Mouse (Mus musculus): ENCODE data around the gene Mcoln2. TPM values are rescaled to one million over a fixed set of nuclear protein-coding genes. Genes with fewer than 3 reads are reported as not detected.

Gene Mcoln2
- polyA plus RNA-seq, 1 experiment = not detected

DNA sequence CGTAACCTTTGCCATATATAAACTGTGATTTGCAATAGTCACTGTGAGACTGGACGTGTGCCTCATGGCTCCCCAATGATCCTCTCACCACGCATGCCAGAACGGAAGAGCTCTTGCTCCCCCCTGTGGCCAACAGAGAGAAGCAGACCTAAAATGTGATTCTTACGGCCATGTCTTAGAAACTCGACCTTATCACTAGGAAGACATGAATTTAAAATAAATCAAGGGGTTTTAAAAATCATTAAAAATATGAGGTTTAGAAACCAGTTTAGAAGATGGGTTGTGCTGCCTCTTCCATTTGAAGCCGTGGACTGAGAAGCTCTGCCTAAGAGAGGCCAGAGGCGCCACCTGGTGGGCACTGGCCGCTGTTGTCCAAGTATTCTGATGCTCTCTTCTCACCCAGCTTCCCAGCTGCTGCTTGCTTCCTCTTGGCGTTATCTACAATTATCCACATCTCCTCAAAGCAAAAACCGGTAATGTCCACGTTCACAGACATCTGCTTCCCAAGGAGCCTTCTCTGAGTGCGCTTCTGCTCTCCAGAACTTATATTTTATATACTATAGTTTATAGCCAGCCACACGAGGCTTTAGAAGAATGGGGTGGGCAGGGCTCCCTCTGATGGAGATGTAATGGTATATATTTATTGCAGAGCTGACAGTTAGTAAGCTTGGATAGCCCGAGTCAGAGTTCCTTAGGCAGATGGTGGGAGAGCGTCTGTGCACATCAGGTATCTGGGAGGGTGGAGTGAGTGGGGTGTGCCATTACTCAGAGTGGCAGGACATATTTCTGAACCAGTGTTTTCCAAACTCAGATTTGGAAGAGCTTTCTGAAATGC, 28.3 kb downstream of the Mcoln2 start:
- Histone ChIP-seq H3K4me2 (ENCODE audit: low read depth) (peak overlapping the region; percentile 77), H3K4me3 (peak overlapping the region; percentile 0), H3K27me3 (ENCODE audit: control insufficient read depth, insufficient read depth, insufficient read length) (no peaks in the 10 kb centered on the region), H3ac (ENCODE audit: control insufficient read depth, insufficient read length) (no peak overlapping the region), H3K79me2 (ENCODE audit: control insufficient read depth, insufficient read depth) (no peaks in the 10 kb centered on the region), H3K36me3 (ENCODE audit: control insufficient read depth, insufficient read depth) (no peaks in the 10 kb centered on the region)
- no peak for TF ChIP-seq TCF12 (IDR thresholded peaks at IDR 0.05; ENCODE audit: insufficient read depth, poor library complexity, severe bottlenecking)
- TF ChIP-seq REST (IDR thresholded peaks at IDR 0.05; ENCODE audit: insufficient read depth, insufficient read length) = no peak
- no peak for TF ChIP-seq USF1 (IDR thresholded peaks at IDR 0.05; ENCODE audit: low read depth)
- TF ChIP-seq SRF (IDR thresholded peaks at IDR 0.05; ENCODE audit: control insufficient read depth, insufficient read length, low read depth) = no peak
- TF ChIP-seq TCF3 (IDR thresholded peaks at IDR 0.05; ENCODE audit: insufficient read length, low read depth) = no peak
- no peak for TF ChIP-seq CEBPB (IDR thresholded peaks at IDR 0.05; ENCODE audit: insufficient read depth, poor library complexity, severe bottlenecking)
- TF ChIP-seq E2F4 (IDR thresholded peaks at IDR 0.05; ENCODE audit: insufficient read depth) = no peak
- TF ChIP-seq MAX (IDR thresholded peaks at IDR 0.05; ENCODE audit: low read depth) = no peak
- TF ChIP-seq MYOD1 (IDR thresholded peaks at IDR 0.05; ENCODE audit: control insufficient read depth in 1 of 3, insufficient read length in 2 of 3, low read depth in 2 of 3) = no peak
- no peak for TF ChIP-seq POLR2AphosphoS2 (IDR thresholded peaks at IDR 0.05; ENCODE audit: insufficient read length, low read depth)
- TF ChIP-seq POLR2A (IDR thresholded peaks at IDR 0.05; ENCODE audit: insufficient read length, low read depth) = no peak
- TF ChIP-seq MYOG (IDR thresholded peaks at IDR 0.05; ENCODE audit: control insufficient read depth in 1 of 3, insufficient read depth in 1 of 3, insufficient read length in 2 of 3, low read depth in 2 of 3) = no peak

DNA sequence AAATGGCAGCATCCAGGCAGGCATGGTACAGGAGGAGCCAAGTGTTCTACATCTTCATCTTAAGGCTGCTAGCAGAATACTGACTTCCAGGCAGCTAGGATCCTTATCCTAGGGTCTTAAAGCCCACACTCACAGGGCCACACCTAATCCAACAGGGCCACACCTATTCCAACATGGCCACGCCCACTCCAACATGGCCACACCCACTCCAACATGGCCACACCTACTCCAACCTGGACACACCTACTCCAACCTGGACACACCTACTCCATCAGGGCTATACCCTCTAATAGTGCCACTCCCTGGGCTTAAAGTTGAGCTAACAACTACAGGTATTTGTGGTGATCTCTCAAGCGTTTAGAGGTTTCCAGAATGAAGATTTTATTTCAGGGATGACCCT, 30.7 kb downstream of the Mcoln2 start:
- TF ChIP-seq CEBPB (IDR thresholded peaks at IDR 0.05; ENCODE audit: insufficient read depth, poor library complexity, severe bottlenecking) = no peak
- no peak for TF ChIP-seq POLR2AphosphoS2 (IDR thresholded peaks at IDR 0.05; ENCODE audit: insufficient read length, low read depth)
- Histone ChIP-seq H3K79me2 (ENCODE audit: control insufficient read depth, insufficient read depth) (no peaks in the 10 kb centered on the region), H3ac (ENCODE audit: control insufficient read depth, insufficient read length) (no peak overlapping the region), H3K27me3 (ENCODE audit: control insufficient read depth, insufficient read depth, insufficient read length) (no peaks in the 10 kb centered on the region), H3K4me2 (ENCODE audit: low read depth) (no peak overlapping the region), H3K4me3 (no peak overlapping the region), H3K36me3 (ENCODE audit: control insufficient read depth, insufficient read depth) (no peaks in the 10 kb centered on the region)

DNA sequence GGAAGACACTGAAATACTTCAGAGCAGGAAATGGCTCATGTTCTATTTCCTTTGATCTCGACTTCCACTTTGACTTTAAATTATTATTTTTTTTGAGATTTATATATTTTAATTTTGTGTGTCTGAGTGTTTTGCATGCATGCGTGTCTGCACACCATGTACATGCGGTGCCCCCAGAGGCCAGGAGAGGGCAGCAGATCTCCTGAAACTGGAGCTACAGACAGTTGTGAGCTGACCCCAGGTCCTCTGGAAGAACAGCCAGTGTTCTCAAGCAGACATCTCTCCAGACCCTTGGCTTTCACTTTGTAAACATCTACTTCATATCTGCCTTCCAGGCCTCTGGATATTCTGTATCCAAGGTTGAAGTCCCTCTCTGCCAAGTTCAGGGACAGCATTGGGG, 31.4 kb downstream of the Mcoln2 start:
- no peak for TF ChIP-seq USF1 (IDR thresholded peaks at IDR 0.05; ENCODE audit: low read depth)
- TF ChIP-seq POLR2AphosphoS2 (IDR thresholded peaks at IDR 0.05; ENCODE audit: insufficient read length, low read depth) = no peak
- TF ChIP-seq REST (IDR thresholded peaks at IDR 0.05; ENCODE audit: insufficient read depth, insufficient read length) = no peak
- TF ChIP-seq MYOD1 (IDR thresholded peaks at IDR 0.05; ENCODE audit: control insufficient read depth in 1 of 3, insufficient read length in 2 of 3, low read depth in 2 of 3) = no peak
- no peak for TF ChIP-seq MYOG (IDR thresholded peaks at IDR 0.05; ENCODE audit: control insufficient read depth in 1 of 3, insufficient read depth in 1 of 3, insufficient read length in 2 of 3, low read depth in 2 of 3)
- TF ChIP-seq TCF3 (IDR thresholded peaks at IDR 0.05; ENCODE audit: insufficient read length, low read depth) = no peak
- TF ChIP-seq SRF (IDR thresholded peaks at IDR 0.05; ENCODE audit: control insufficient read depth, insufficient read length, low read depth) = no peak
- no peak for TF ChIP-seq TCF12 (IDR thresholded peaks at IDR 0.05; ENCODE audit: insufficient read depth, poor library complexity, severe bottlenecking)
- H3K36me3 ChIP-seq (ENCODE audit: control insufficient read depth, insufficient read depth) = no peaks in the 10 kb centered on the region
- no peak overlapping the region for H3K4me2 ChIP-seq (ENCODE audit: low read depth)
- no peaks in the 10 kb centered on the region for H3K79me2 ChIP-seq (ENCODE audit: control insufficient read depth, insufficient read depth)
- no peak overlapping the region for H3ac ChIP-seq (ENCODE audit: control insufficient read depth, insufficient read length)
- no peak overlapping the region for H3K4me3 ChIP-seq
- H3K27me3 ChIP-seq (ENCODE audit: control insufficient read depth, insufficient read depth, insufficient read length) = no peaks in the 10 kb centered on the region

- H3ac ChIP-seq (ENCODE audit: control insufficient read depth, insufficient read length) = no peak overlapping the region
Observed at GRCm38 (mm10) chr3:146184992-146185657, 35.5 kb downstream of the Mcoln2 start.

More at GRCm38 (mm10) chr3:146184992-146185657, 35.5 kb downstream of the Mcoln2 start:
- Histone ChIP-seq H3K79me2 (ENCODE audit: control insufficient read depth, insufficient read depth) (no peaks in the 10 kb centered on the region), H3K27me3 (ENCODE audit: control insufficient read depth, insufficient read depth, insufficient read length) (no peaks in the 10 kb centered on the region), H3K4me2 (ENCODE audit: low read depth) (peak overlapping the region; percentile 3), H3K36me3 (ENCODE audit: control insufficient read depth, insufficient read depth) (no peaks in the 10 kb centered on the region), H3K4me3 (no peak overlapping the region)
- TF ChIP-seq CEBPB (IDR thresholded peaks at IDR 0.05; ENCODE audit: insufficient read depth, poor library complexity, severe bottlenecking) (no peak), USF1 (IDR thresholded peaks at IDR 0.05; ENCODE audit: low read depth) (no peak), POLR2AphosphoS2 (IDR thresholded peaks at IDR 0.05; ENCODE audit: insufficient read length, low read depth) (no peak), TCF3 (IDR thresholded peaks at IDR 0.05; ENCODE audit: insufficient read length, low read depth) (no peak), MAX (IDR thresholded peaks at IDR 0.05; ENCODE audit: low read depth) (no peak), SRF (IDR thresholded peaks at IDR 0.05; ENCODE audit: control insufficient read depth, insufficient read length, low read depth) (no peak), MYOD1 (IDR thresholded peaks at IDR 0.05; ENCODE audit: control insufficient read depth in 1 of 3, insufficient read length in 2 of 3, low read depth in 2 of 3) (no peak), E2F4 (IDR thresholded peaks at IDR 0.05; ENCODE audit: insufficient read depth) (no peak), TCF12 (IDR thresholded peaks at IDR 0.05; ENCODE audit: insufficient read depth, poor library complexity, severe bottlenecking) (no peak), MYOG (IDR thresholded peaks at IDR 0.05; ENCODE audit: control insufficient read depth in 1 of 3, insufficient read depth in 1 of 3, insufficient read length in 2 of 3, low read depth in 2 of 3) (no peak), POLR2A (IDR thresholded peaks at IDR 0.05; ENCODE audit: insufficient read length, low read depth) (no peak), REST (IDR thresholded peaks at IDR 0.05; ENCODE audit: insufficient read depth, insufficient read length) (no peak)

All from myocyte (in vitro differentiated cells).